Mouse (Mus musculus) limb, embryonic 11.5 days (tissue): ENCODE data around the gene Anxa6. TPM values are rescaled to one million over a fixed set of nuclear protein-coding genes. Genes with fewer than 3 reads are reported as not detected.

Experiments
- ATAC-seq: fragments of 200-750 bp; cut with Nextera tagmentation; 2 replicates; pipeline ENCODE4 v1.8.0; 2017; ENCODE audit warnings: low read depth; ENCODE audit not compliant: insufficient number of reproducible peaks, low FRiP score, low TSS enrichment
- DNase-seq: peaks from one replicate; pipeline ENCODE4 v3.0.0-alpha.2; 2015; ENCODE audit warnings: low spot score
- H3K27ac ChIP-seq: fragments of 300-500 bp; sonication (generic); replicated peaks from 2 replicates; pipeline ENCODE4 v1.5.1; 2014; ENCODE audit warnings: low read depth, mild to moderate bottlenecking, low read length
- H3K27me3 ChIP-seq: fragments of 300-500 bp; sonication (generic); 2 replicates; pipeline ENCODE4 v1.6.1; 2014; ENCODE audit warnings: mild to moderate bottlenecking, low read length, mixed read lengths; ENCODE audit not compliant: control insufficient read depth, insufficient read depth
- H3K36me3 ChIP-seq: fragments of 300-500 bp; sonication (generic); 2 replicates; pipeline ENCODE4 v1.6.1; 2014; ENCODE audit warnings: mild to moderate bottlenecking, low read length, moderate library complexity, mixed read lengths; ENCODE audit not compliant: control insufficient read depth, insufficient read depth
- H3K4me1 ChIP-seq: fragments of 300-500 bp; sonication (generic); 2 replicates; pipeline ENCODE4 v1.6.1; 2014; ENCODE audit warnings: low read length, mixed read lengths; ENCODE audit not compliant: control insufficient read depth, insufficient read depth
- H3K4me2 ChIP-seq: fragments of 300-500 bp; sonication (generic); 2 replicates; pipeline ENCODE4 v1.6.1; 2014; ENCODE audit warnings: low read depth, mild to moderate bottlenecking, moderate library complexity; ENCODE audit not compliant: severe bottlenecking
- H3K4me3 ChIP-seq: fragments of 300-500 bp; sonication (generic); 2 replicates; pipeline ENCODE4 v1.5.1; 2014; ENCODE audit warnings: low read depth, low read length
- H3K9ac ChIP-seq: fragments of 300-500 bp; sonication (generic); 2 replicates; pipeline ENCODE4 v1.6.1; 2014; ENCODE audit warnings: mild to moderate bottlenecking, low read length
- H3K9me3 ChIP-seq: fragments of 300-500 bp; sonication (generic); 2 replicates; pipeline ENCODE4 v1.6.1; 2016; ENCODE audit warnings: low read length; ENCODE audit not compliant: control insufficient read depth
- WGBS: fragments of 180-500 bp; shearing (Covaris S2); extraction: QIAGEN DNeasy Blood & Tissue Kit; methylation state at CpG from one replicate; pipeline ENCODE4 v1.1.7; 2014; 5-methylcytosine and 5-hydroxymethylcytosine counted together
- polyA plus RNA-seq: library from polyadenylated mRNA; unstranded; fragments of >200 nt; fragmentation: Nextera tagmentation; extraction: Ambion mirVana; gene quantifications from 2 replicates; pipeline ENCODE4 v1.2.1, GENCODE M21; 2014

Anxa6 gene
- polyA plus RNA-seq, 1 experiment from 2014 or later: 93.9 TPM

- Histone ChIP-seq H3K36me3 (no peaks in the 10 kb centered on the region), H3K9me3 (no peaks in the 10 kb centered on the region), H3K27ac (no peak overlapping the region), H3K9ac (no peak overlapping the region), H3K4me2 (no peak overlapping the region), H3K4me3 (no peak overlapping the region), H3K27me3 (no peaks in the 10 kb centered on the region), H3K4me1 (peaks cover 1% of the 10 kb centered on the region; the same call in 1 of the 2 replicates)
- WGBS: 72% methylated on average over 1 of the region's 1 CpGs
- no peak for ATAC-seq
- no peak for DNase-seq
Observed at GRCm38 (mm10) chr11:55016758-55017157, 16.5 kb downstream of the Anxa6 start.

- WGBS: 78% methylated on average over 9 of the region's 9 CpGs
- ATAC-seq: no peak
- H3K9ac ChIP-seq: no peak overlapping the region
Observed at GRCm38 (mm10) chr11:55015831-55016241, 17.4 kb downstream of the Anxa6 start.

GRCm38 (mm10) chr11:55015264-55015663, 18.0 kb downstream of the Anxa6 start:
- Histone ChIP-seq H3K9me3 (no peaks in the 10 kb centered on the region), H3K4me1 (no peaks in the 10 kb centered on the region), H3K27me3 (no peaks in the 10 kb centered on the region), H3K27ac (no peak overlapping the region), H3K4me3 (no peak overlapping the region), H3K4me2 (no peak overlapping the region), H3K36me3 (peaks cover 3% of the 10 kb centered on the region; the same call in 1 of the 2 replicates), H3K9ac (no peak overlapping the region)
- ATAC-seq: no peak
- DNase-seq: no peak
- WGBS: 91% methylated on average over 3 of the region's 3 CpGs

More at GRCm38 (mm10) chr11:55015831-55016241, 17.4 kb downstream of the Anxa6 start:
- Histone ChIP-seq H3K27ac (no peak overlapping the region), H3K9me3 (no peaks in the 10 kb centered on the region), H3K36me3 (peaks cover 3% of the 10 kb centered on the region; the same call in 1 of the 2 replicates), H3K4me2 (no peak overlapping the region), H3K4me1 (no peaks in the 10 kb centered on the region), H3K4me3 (no peak overlapping the region), H3K27me3 (no peaks in the 10 kb centered on the region)
- no peak for DNase-seq

GRCm38 (mm10) chr11:55013802-55014201, 19.4 kb downstream of the Anxa6 start:
- DNase-seq (no peak), ATAC-seq (no peak)
- Histone ChIP-seq H3K4me3 (no peak overlapping the region), H3K27me3 (no peaks in the 10 kb centered on the region), H3K36me3 (peaks cover 8% of the 10 kb centered on the region; the same call in 1 of the 2 replicates), H3K27ac (no peak overlapping the region), H3K9me3 (no peaks in the 10 kb centered on the region), H3K4me1 (no peaks in the 10 kb centered on the region), H3K4me2 (no peak overlapping the region), H3K9ac (no peak overlapping the region)
- 82% methylated on average over 6 of the region's 6 CpGs for WGBS

GRCm38 (mm10) chr11:55012551-55013521, 20.4 kb downstream of the Anxa6 start:
- Histone ChIP-seq H3K4me1 (no peaks in the 10 kb centered on the region), H3K27me3 (no peaks in the 10 kb centered on the region), H3K9ac (no peak overlapping the region), H3K9me3 (no peaks in the 10 kb centered on the region), H3K36me3 (peaks cover 11% of the 10 kb centered on the region; the same call in 1 of the 2 replicates), H3K27ac (no peak overlapping the region), H3K4me3 (no peak overlapping the region), H3K4me2 (no peak overlapping the region)
- DNase-seq (no peak), ATAC-seq (no peak)
- 90% methylated on average over 5 of the region's 5 CpGs for WGBS

GRCm38 (mm10) chr11:55011440-55011839, 21.8 kb downstream of the Anxa6 start:
- ATAC-seq: no peak
- H3K27me3 ChIP-seq: no peaks in the 10 kb centered on the region
- H3K9me3 ChIP-seq: no peaks in the 10 kb centered on the region
- DNase-seq: no peak
- no peaks in the 10 kb centered on the region for H3K4me1 ChIP-seq
- WGBS: 88% methylated on average over 3 of the region's 3 CpGs
- no peak overlapping the region for H3K9ac ChIP-seq
- no peak overlapping the region for H3K4me2 ChIP-seq
- H3K27ac ChIP-seq: no peak overlapping the region
- H3K4me3 ChIP-seq: no peak overlapping the region
- H3K36me3 ChIP-seq: peaks cover 13% of the 10 kb centered on the region; the same call in 1 of the 2 replicates

GRCm38 (mm10) chr11:55008230-55008629, 25.0 kb downstream of the Anxa6 start:
- ATAC-seq: no peak

GRCm38 (mm10) chr11:55005684-55006083, 27.6 kb downstream of the Anxa6 start:
- DNase-seq (no peak), ATAC-seq (no peak)
- no peaks in the 10 kb centered on the region for H3K4me1 ChIP-seq
- H3K9me3 ChIP-seq: no peaks in the 10 kb centered on the region
- no peaks in the 10 kb centered on the region for H3K27me3 ChIP-seq
- no peak overlapping the region for H3K4me3 ChIP-seq
- peaks cover 10% of the 10 kb centered on the region; the same call in 1 of the 2 replicates for H3K36me3 ChIP-seq
- no peak overlapping the region for H3K9ac ChIP-seq
- no peak overlapping the region for H3K4me2 ChIP-seq
- H3K27ac ChIP-seq: no peak overlapping the region
- 91% methylated on average over 5 of the region's 5 CpGs for WGBS

More at GRCm38 (mm10) chr11:55008230-55008629, 25.0 kb downstream of the Anxa6 start:
- Histone ChIP-seq H3K27me3 (no peaks in the 10 kb centered on the region), H3K36me3 (peaks cover 13% of the 10 kb centered on the region; the same call in 1 of the 2 replicates), H3K9ac (no peak overlapping the region), H3K4me1 (no peaks in the 10 kb centered on the region), H3K4me3 (no peak overlapping the region), H3K27ac (no peak overlapping the region), H3K4me2 (no peak overlapping the region), H3K9me3 (no peaks in the 10 kb centered on the region)
- DNase-seq: no peak
- WGBS: 83% methylated on average over 6 of the region's 6 CpGs
